Mouse (Mus musculus): ENCODE data around the gene Cyp26a1. TPM values are rescaled to one million over a fixed set of nuclear protein-coding genes. Genes with fewer than 3 reads are reported as not detected.

Gene Cyp26a1
- polyA plus RNA-seq, 1 experiment from 2014 or later, result 2.2 TPM

DNA sequence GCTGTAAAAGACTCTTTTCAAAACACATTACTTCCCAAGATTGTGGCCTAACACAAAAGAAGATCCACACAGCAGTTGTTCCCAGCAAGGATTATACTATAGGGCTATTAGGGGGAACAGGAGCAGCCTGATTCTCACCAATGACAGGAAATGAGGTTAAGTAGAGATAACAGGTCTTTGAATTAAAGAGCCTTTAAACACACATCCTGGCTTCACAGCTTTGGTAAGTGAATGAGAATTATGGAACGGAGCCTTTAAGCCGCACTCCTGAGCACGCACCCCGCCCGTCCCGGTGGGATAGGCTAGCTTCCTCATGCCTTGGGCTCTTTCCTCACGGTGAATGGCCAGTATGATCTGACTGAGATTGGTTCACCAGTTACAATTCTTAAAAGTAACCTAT lies 42.4 kb downstream of the Cyp26a1 start:
- H3K4me1 ChIP-seq, result peaks cover 3% of the 10 kb centered on the region; the same call in 1 of the 2 replicates
- no peak for ATAC-seq (replicated peaks; ENCODE audit: low FRiP score)
- H3K4me3 ChIP-seq (replicated peaks), result no peak overlapping the region
- no peak overlapping the region for H3K4me2 ChIP-seq
- no peak overlapping the region for H3K9ac ChIP-seq
- no peak overlapping the region for H3K27ac ChIP-seq
- H3K36me3 ChIP-seq, result no peaks in the 10 kb centered on the region
- WGBS, result 23% methylated on average over 7 of the region's 7 CpGs
- no peaks in the 10 kb centered on the region for H3K27me3 ChIP-seq
- H3K9me3 ChIP-seq (replicated peaks), result no peaks in the 10 kb centered on the region

Other genes with a start within 250 kb of the Cyp26a1 start
- 23.2 and 23.4 TPM in 2 replicates for gene Exoc6, start 147.4 kb upstream of the Cyp26a1 start, polyA plus RNA-seq (2015; fragmentation: Nextera tagmentation; extraction: Ambion mirVana)
- not detected in 2 replicates for gene Cyp26c1, start 12.2 kb upstream of the Cyp26a1 start, polyA plus RNA-seq (2015; fragmentation: Nextera tagmentation; extraction: Ambion mirVana)